19 mouse cellular contexts compared by ENCODE assay signal in the genomic region with DNA sequence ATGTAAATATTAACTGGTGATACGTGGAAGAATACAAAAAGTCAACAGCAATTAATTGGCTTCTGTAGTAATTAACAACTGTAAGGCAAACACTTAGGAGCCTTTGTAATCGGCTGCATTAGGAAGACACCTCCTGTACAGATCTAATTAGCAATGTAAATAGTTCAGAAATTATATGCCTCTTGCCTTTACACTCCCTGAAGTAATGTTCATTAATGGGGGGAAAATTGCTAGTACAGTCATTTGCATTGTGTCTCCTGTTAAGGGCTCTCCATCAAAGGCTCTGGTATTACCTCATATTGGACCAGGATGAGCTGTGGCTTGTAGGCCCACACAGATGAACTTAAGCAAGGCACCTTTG.
DNase-seq lines count a peak whose midpoint lies in the region; ATAC-seq lines count a peak whose summit lies in the region.
"Had no signal": no experiment of that assay in that cellular context is flagged by ENCODE, and none has a peak within 500 bp of the region (broad histone marks: within the 10 kb centered on the region; RNA-seq: fewer than 3 reads in every experiment).

No protein-coding gene starts in this region.

- no peak overlapping the region for H3K4me3 ChIP-seq in neural tube, embryonic 12.5 days
- H3K4me3 ChIP-seq in midbrain, embryonic 13.5 days (replicated peaks) = no peak overlapping the region
- H3K4me3 ChIP-seq: heart, embryonic 13.5 days; layer of hippocampus, adult 2 months; limb, embryonic 15.5 days had no signal

- H3K27ac ChIP-seq in neural tube, embryonic 12.5 days = no peak overlapping the region
- no peak overlapping the region for H3K27ac ChIP-seq in midbrain, embryonic 13.5 days
- H3K27ac ChIP-seq: heart, embryonic 13.5 days; layer of hippocampus, adult 2 months; limb, embryonic 15.5 days had no signal

- DNase-seq in cerebellum, postnatal 36 days = no peak
- no peak for DNase-seq in neural tube, embryonic 10.5 days (ENCODE audit: extremely low spot score, low spot score)
- DNase-seq in adrenal gland, postnatal 4 days (ENCODE audit: low spot score in 2 of 2) = no peak
- no peak for DNase-seq in MN1 (ENCODE audit: low spot score)
- DNase-seq: adrenal gland, postnatal 10 days; gastrocnemius, postnatal 10 days; heart, adult 18-20 months; kidney, adult 8-10 months; kidney, postnatal 14 days; lung, postnatal 10 days; thymus, postnatal 25 days had no signal

- no peaks in the 10 kb centered on the region for H3K9me3 ChIP-seq in neural tube, embryonic 12.5 days
- H3K9me3 ChIP-seq in midbrain, embryonic 13.5 days = no peaks in the 10 kb centered on the region
- H3K9me3 ChIP-seq: limb, embryonic 15.5 days had no signal

- H3K9ac ChIP-seq in neural tube, embryonic 12.5 days = no peak overlapping the region
- H3K9ac ChIP-seq in midbrain, embryonic 13.5 days (replicated peaks) = no peak overlapping the region
- H3K9ac ChIP-seq: heart, embryonic 13.5 days; limb, embryonic 15.5 days had no signal

- no peaks in the 10 kb centered on the region for H3K27me3 ChIP-seq in neural tube, embryonic 12.5 days (replicated peaks)
- no peaks in the 10 kb centered on the region for H3K27me3 ChIP-seq in midbrain, embryonic 13.5 days
- H3K27me3 ChIP-seq: heart, embryonic 13.5 days; limb, embryonic 15.5 days had no signal

- no peaks in the 10 kb centered on the region for H3K4me1 ChIP-seq in neural tube, embryonic 12.5 days
- no peaks in the 10 kb centered on the region for H3K4me1 ChIP-seq in midbrain, embryonic 13.5 days (replicated peaks)
- H3K4me1 ChIP-seq: heart, embryonic 13.5 days; limb, embryonic 15.5 days had no signal

- H3K4me2 ChIP-seq in neural tube, embryonic 12.5 days (replicated peaks) = no peak overlapping the region
- H3K4me2 ChIP-seq in midbrain, embryonic 13.5 days (replicated peaks) = no peak overlapping the region
- H3K4me2 ChIP-seq: heart, embryonic 13.5 days; limb, embryonic 15.5 days had no signal

- peak; percentile 38; the same call in 1 of the 2 replicates for ATAC-seq in cerebellum, adult (ENCODE audit: insufficient number of reproducible peaks, low FRiP score, low TSS enrichment)
- peak; percentile 76 for ATAC-seq in neural tube, embryonic 12.5 days (ENCODE audit: low FRiP score, low read depth)
- ATAC-seq in midbrain, embryonic 13.5 days = peak; percentile 81
- no peak for ATAC-seq in granulocyte monocyte progenitor cell, adult 5-6 weeks (replicated peaks; ENCODE audit: poor library complexity, severe bottlenecking)
- ATAC-seq: activated CD4-positive, CD25-positive, alpha-beta regulatory T cell, adult 4 months had no signal

- 56% methylated on average over 2 of the region's 2 CpGs for WGBS in neural tube, embryonic 12.5 days
- WGBS in midbrain, embryonic 13.5 days = 41% methylated on average over 2 of the region's 2 CpGs

- no peaks in the 10 kb centered on the region for H3K36me3 ChIP-seq in neural tube, embryonic 12.5 days
- no peaks in the 10 kb centered on the region for H3K36me3 ChIP-seq in midbrain, embryonic 13.5 days
- H3K36me3 ChIP-seq: heart, embryonic 13.5 days; limb, embryonic 15.5 days had no signal
